Mouse (Mus musculus) naive thymus-derived CD4-positive, alpha-beta T cell, adult 5 months (primary cell): ENCODE results near the gene Snrnp48. TPM values are rescaled to one million over a fixed set of nuclear protein-coding genes. Genes with fewer than 3 reads are reported as not detected.

Experiments used
- polyA plus RNA-seq: library from polyadenylated mRNA; unstranded; fragments of 100-300 nt; shearing (Covaris generic); gene quantifications from one replicate; pipeline ENCODE4 v1.2.1, GENCODE M21; 2017

Snrnp48 gene
- polyA plus RNA-seq = 86.3 TPM

DNA sequence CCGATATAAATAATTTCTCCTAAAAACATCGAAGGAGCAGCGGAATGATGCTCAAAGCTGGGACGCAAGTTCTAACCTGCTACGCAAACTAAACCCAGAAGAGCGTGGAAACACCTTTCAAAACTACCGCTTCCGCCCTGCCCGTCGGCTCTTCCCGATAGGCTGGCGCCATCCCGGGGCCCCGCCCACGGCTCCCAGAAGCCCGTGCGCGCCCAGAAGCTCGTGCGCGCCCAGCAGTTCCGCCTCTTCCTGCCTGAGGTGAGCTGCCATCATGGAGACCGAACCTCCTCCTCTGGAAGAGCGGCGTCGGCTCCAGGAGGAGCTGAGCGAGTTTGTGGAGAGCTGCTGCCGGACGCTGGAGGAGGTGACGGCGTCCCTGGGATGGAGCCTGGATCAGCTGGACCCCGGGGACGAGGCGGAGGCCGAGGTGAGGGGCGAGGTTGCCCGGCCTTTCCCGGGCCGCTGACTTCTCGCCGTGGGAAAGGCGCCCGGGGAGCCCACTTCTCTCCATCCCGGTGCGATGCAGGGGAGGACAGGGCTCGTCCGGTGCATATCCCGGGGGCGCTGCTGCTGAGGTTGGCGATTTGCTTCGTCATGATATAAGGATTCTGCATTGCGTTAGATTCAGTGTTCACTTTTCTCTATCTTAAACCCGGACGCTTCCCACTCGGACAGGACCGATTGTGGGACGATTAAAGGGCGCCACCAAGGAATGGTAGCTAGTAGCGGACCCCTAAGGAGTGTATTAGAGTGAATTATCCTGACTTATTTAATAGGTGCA lies at the start of gene Snrnp48:
Gene Snrnp48 (plus strand): TSS at position 237 of the 781 bp plus-strand sequence.

Other genes with a start within 250 kb of the Snrnp48 start
- 60.6 TPM for gene Ssr1, start 210.7 kb upstream of the Snrnp48 start, polyA plus RNA-seq
- gene Riok1, start 167.9 kb upstream of the Snrnp48 start, polyA plus RNA-seq = 150 TPM
- 1.2 TPM for gene Cage1, start 167.9 kb upstream of the Snrnp48 start, polyA plus RNA-seq
- not detected for gene Dsp, start 53.6 kb upstream of the Snrnp48 start, polyA plus RNA-seq
- not detected for gene Bmp6, start 140.2 kb downstream of the Snrnp48 start, polyA plus RNA-seq